Mouse (Mus musculus) liver (tissue): ENCODE results near the gene Ucn.

Experiments used
- DNase-seq: peaks from one replicate; pipeline ENCODE4 v3.0.0-alpha.2; 2020; ENCODE audit warnings: mixed read lengths

The Ucn gene

DNA sequence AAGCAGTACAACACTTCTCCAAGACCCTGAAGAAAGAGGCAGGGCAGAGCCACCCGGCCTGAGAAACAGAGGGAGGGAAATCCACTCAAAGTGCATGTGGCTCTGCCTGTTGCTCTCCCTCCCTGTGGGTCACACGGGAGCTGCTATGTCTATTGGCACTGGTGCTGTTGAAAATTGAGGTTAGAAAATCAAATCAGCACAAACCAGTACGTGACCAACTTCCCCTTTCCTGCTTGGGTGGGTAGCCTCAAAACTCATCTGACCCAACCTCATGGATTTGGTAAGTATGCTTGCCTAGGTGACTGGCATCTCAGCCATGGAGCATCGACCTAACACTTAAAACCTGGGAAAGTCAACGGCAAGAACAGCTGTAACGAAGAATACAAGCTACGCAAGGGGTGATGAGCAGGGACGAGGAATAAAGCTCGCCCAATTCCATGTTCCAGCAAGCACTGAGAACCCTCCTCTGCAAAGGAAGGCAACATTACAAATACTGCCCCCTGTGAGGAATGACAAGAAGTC is 32.8 kb downstream of the Ucn start, which contains the start of gene Dnajc5g:
Gene Dnajc5g (plus strand): TSS at position 472 of the 522 bp plus-strand sequence.
- DNase-seq, result no peak

DNA sequence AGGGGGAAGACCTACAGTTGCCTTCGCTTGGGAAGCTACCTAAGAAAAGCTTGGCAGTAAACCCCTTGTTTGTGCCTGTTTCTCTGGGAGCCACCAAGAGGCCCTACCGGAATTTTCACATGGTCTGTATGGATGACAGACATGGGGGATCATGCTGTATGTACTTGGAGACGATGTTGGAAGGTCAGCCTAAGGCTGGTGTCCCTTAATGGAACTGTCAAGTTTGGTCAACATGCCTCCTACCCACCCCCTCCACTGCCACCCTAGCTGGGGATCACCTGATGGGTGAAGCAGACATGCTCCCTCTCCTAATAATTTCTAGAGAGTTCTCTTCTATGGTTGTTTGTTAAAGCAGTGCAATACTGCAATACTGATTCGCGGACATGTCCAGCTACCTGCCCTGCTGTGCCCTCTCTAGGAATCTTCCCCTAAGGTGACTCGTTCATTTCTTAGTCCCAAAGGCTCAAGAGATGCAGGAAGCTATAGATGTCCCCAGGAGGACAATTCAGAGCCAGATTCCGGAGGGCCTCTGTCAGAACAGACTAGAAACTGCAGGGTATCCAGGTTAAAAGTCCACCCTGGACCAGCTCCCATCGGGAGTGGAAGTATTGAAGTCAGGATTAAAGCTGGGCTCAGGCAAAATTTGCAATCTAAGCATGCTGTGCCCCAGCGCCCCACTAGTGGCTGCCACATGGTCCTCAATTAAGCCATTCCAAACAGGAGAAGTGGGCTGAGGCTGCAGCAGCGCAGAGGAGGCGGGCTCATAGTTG is 42.7 kb downstream of the Ucn start:
- DNase-seq, result no peak

DNA sequence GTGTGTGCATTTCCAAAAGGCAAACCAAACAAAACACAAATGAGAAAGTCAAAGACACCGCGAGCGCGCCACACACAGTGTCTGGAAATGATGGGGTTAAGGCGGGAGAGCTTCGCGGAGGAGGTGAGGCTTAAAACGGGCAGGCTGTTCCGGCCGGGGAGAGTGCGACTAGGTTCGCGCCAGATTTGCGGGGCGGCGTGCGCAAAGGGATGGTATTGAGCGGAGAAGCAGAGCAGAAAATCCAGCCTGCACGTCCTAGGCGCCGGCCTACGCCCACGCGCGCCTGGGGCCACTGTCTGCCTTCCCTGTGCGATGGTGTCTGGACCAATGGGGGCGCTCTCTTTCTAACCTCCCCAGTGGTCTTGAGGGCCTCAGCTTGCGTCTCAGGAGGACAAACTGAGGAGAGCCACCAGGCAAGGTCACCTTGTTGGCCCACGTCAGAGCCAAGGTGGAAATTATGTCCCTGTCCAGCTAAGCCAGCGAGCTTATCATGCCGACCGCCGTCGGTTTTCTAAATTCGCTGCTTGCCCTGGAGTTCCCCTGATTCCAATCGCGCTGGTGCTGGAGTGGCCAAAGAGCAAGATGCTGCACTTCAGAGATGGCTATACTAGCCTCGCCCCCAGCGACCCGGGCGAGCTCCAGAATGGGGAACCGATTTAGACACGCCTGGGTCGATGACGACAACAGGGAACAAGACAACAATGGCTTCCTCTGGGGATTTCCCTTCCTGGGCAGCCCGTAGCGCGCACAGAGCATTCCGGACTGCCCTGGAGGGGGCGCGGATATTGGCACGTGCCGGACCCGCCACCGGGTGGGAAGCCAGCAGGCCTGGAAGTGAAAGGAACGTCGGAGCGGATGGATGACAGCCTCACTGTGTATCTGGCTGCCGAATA is 43.6 kb downstream of the Ucn start:
- DNase-seq, result peak; percentile 24

DNA sequence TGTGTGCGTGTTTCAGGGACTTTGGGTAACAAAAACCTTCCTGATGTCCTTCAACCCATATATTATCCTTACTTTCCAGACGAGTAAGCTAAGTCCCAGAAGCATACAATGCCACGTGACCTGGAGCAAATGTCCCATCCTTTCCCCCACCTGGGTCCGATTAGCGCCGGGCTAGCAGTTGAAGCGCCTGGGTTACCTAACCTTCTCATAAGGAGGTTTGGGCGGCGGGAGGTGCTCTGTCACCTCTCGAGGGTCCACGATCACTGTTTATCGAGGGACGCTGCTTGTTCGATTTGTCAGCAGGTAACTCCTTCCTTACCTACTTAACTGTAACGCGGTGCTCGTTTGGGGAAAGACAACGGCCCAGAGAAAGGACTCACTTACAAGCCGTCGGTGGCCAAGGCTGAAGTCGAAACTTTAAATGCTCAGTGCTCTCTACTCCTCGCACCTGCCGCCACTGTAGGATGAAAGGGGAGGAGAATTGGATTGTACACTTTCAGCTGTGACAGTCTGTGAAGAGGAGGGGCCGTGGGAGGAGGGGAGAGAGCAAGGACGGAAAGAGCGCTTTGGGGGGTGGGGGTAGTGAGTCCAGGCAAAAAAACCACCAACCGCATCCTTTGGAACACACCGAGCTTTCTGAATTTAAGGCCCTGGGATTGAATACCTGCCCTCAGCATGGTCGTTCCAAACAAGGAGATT is 44.4 kb downstream of the Ucn start:
- no peak for DNase-seq

DNA sequence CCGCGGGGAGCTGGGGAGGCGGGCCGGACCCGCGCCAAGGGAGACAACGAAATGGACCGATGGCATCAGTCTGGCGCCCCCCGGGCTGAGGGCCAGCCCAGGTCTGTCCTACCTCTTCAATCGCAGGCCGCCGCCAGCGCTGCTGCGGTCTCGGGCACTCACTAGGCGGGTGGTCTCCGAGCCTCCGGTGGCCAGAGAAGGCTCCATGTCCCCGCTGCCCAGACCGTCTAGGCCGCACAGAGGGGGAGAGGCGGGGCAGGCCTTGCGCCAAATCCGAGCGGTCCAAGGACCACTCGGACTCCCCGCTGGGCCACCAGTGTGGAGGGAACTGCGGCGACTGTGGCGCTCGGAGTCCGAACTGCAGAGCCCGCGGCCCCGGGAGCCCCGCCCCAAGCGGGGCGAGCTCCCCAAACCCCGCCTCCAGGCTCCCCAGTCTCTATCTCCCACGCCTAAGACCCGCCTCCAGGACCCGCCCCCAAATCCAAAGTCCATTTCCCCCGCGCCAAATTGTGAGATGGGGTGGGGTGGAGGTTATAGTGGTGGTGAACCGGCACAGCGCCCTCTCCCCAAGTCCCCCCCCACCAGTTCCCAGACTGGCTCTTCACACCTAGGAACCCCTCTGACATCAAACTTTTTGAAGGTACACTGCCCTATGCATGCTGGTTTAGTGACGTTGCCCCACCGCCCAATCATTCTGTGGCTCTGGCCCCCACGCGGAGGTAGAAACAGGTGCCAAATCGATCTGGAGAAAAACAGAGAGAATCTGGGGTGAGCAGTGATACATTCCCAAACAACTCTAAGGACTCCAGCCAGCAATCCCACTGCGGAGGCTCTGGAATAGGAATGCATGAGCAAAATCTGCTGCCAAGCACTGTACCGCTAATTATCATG is 45.2 kb downstream of the Ucn start:
- DNase-seq, result peak; percentile 62

DNA sequence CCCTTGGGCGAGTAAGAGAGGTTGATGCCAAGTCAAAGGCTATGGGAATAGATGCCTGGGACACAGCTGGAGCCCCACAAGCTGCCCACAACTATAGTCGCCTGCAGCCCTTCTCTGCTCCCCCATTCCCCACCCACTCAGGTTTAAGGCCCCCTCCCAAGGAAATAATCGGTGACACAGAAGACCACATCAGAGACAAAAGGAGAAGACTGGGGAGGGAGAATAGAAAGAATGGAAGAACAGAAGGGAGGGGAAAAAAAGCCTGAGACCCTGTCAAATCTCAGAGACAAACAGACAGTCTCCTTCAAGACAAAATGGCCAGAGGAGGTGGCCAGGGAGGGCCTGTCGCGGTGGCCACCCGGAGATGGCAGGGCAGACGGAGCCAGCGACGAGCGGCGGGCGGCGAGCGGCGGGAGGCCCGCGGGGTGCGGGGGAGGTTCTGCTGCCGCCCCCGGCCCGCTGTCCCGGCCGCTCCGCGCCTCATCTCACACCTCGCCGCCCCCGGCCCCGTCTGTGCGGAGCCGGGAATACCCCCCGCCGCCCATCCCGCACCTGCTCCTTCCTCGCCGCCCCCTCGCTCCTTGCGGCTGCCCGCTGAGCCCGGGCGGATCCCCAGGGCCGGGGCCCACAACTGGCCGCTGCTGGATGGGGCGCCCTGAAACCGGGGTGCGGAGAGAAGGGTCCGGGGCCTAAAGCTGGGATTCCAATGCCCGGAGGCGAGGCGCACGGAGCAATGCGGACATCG is 46.2 kb downstream of the Ucn start:
- no peak for DNase-seq
